Mouse (Mus musculus): ENCODE results near the gene Ptk7. TPM values are rescaled to one million over a fixed set of nuclear protein-coding genes. Genes with fewer than 3 reads are reported as not detected.

Gene Ptk7
- not detected in 2 replicates for total RNA-seq (2015; ENCODE audit: low replicate concordance)
- not detected in 2 replicates for total RNA-seq (2017; ENCODE audit: low replicate concordance)

DNA sequence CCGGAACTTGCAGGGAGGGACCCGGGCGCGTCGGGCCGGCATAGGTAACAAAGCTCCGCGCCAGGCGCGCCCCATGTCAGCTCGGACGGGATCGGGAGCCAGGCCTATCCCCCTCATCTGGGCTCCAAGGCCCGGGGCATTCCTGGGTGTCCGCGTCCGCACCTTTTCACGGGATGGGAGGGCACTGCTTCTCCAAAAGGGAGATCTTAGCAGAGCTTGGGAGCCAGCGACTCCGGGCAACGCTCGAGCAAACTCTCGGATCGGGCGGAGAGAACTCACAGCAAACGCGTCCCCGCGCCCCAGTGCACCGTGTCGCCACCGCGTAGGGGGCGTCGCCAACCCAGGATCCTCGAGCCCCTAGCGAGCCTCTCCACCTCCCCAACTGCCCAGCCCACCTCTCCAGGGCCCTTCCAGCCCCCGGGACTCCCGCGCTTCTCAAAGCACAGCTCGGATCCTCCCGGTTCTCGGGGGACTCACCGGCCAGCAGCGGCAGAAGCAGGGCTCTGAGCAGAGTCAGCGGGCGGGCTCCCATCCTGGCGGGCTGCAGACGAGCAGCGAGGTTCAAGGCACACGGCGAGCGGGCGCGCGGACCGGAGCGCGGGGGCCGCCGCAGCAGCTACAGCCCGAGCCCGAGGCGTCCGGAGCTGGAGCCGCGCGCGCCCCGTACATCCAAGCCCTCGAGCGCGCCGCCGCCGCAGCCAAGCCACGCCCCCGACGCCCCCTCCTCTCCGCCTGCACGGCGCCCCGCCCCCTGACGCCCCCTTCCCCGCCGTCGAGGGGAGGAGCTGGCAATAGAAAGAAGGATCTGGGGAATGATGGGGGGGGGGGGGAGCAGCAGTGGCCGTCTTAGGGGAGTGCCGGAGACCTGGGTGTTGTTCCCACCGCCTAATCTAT is at the start of gene Ptk7:
Ptk7 (minus strand) TSS at position 714 of the 894 bp plus-strand sequence.
- ATAC-seq (replicated peaks; ENCODE audit: low FRiP score, poor library complexity, severe bottlenecking): no peak

- ATAC-seq (replicated peaks; ENCODE audit: low FRiP score, poor library complexity, severe bottlenecking): no peak
Measured at GRCm38 (mm10) chr17:46678911-46679310, 49.6 kb upstream of the Ptk7 start.

- no peak for ATAC-seq (replicated peaks; ENCODE audit: low FRiP score, poor library complexity, severe bottlenecking)
Measured at GRCm38 (mm10) chr17:46678416-46678815, 49.1 kb upstream of the Ptk7 start, which contains the start of gene Mea1. Gene Mea1, plus strand, starts transcription at chr17:46678793.

DNA sequence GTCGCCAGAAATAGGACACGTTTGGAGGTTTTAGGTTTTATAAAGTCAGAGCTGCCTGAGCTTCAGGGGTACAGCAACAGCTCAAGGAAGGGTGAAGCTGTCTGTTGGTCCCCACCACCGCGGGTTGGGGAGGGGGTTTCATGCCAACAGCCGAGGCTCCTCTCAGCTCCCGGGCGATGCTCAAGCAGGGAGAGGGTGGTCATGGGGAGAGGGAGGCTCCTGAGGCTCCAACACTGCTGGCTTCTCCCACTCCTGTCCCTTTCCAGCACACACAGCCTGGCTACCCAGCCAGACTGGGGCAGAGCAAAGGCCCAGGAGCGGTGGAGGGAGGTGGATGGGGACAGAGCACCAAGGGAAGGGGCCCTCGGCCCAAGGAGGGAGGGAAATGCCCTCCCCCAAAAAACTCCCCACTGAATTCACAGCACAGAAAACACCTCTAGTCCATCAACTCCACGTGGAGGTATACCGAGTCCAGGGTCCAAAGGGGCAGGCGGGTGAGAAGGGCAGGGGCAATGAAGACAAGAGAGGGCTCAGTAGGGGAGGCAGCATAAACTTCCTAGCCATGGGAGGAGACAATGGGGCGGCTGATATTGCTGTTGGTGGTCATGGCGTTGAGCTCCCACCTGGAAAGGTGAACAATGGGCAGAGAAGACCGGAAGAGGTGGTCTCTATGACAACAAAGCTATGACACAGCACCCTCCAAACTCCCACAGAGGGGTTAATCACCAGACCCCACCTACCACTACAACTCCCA is 45.4 kb upstream of the Ptk7 start:
- peak; percentile 25 for ATAC-seq (replicated peaks; ENCODE audit: low FRiP score, poor library complexity, severe bottlenecking)

DNA sequence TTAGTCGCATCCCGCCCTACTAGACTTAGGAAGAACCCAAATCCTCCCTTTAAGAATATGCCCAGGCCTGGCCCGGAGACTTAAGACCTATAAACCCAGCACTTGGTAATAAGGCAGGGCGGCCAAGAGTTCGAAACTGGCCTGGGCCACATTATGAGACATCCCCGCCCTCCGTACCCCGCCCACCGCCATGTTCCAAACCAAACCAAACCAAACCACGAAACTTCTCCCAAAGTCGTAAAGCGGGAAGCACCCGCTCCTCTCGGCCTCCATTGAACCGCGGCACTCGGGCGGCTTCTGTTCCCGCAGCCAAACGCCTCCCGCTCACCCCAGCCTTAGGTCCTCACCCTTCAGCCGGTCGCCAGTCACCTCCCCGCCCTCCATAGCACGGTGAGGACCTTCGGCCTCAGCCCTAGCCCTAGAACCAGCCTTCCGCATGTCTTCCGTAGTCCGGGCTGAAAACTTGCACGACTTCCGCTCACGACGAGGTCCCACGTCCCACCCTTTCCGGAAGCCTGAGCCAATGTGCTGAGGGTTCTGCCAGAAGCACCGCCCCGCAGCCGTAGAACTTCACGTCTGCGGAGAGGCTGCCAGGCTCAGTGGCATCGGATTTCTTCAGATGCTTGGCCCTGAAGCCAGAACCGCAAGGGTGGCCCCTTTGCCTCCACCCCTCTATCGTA is 44.7 kb upstream of the Ptk7 start, which contains the start of gene Rrp36:
Rrp36 (minus strand) TSS at position 503 of the 680 bp plus-strand sequence.
- ATAC-seq (replicated peaks; ENCODE audit: low FRiP score, poor library complexity, severe bottlenecking): peak; percentile 98

DNA sequence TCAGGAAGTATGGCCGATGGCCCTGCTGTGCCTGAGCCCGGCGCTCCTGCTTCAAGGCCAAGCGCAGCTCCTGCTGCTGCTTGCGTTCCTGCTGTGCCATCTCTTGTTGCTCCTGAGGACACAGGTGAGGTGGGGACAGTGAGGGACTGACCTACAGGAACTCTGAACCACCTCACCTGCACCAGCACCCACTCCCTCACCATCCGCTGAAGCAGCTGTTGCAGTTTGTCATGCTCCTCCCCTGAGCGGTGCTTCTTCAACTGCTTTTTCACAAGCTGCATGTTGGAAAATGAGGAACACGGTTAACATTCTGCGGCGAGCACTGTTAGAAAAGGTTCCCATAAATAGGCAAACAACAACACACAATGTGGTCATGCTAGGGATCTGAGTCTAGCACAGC is 40.6 kb upstream of the Ptk7 start:
- no peak for ATAC-seq (replicated peaks; ENCODE audit: low FRiP score, poor library complexity, severe bottlenecking)

DNA sequence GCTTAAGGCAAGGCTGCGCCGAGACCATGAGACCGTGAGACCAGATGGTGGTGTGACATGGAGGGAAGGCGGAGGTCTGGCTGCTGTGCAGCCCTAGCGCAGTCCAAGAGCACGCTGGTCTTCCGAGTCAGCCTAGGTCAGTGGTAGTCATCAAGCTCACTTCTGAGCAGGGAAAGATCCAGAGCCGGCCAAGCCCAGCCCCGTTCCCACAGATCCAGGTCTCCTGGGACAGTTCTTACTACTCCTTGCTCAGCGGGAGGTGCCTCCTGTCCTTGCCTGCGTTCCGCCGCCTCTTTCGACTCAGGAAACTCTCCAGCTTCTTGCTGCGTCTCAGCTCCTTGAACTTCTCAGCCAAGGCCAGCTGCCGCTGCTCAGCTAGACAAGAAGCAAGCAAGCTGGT is 38.4 kb upstream of the Ptk7 start:
- ATAC-seq (replicated peaks; ENCODE audit: low FRiP score, poor library complexity, severe bottlenecking): no peak

- no peak for ATAC-seq (replicated peaks; ENCODE audit: low FRiP score, poor library complexity, severe bottlenecking)
Measured at GRCm38 (mm10) chr17:46662730-46663129, 33.4 kb upstream of the Ptk7 start.

DNA sequence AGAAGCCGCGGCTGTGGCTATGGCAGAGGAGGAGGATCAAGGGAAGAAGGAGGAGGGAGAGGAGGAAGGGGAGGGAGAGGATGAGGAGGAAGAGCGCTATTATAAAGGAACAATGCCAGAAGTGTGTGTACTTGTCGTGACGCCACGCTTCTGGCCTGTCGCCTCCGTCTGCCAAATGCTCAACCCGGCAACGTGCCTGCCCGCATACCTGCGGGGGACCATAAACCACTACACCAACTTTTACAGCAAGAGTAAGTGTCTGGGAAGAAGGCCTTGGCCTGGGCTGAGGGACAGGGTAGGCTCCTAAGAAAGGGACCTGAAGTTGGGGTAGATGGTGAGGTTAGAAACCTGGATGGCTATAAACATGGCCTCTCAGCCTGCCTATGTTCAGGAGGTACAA is 32.7 kb upstream of the Ptk7 start:
- no peak for ATAC-seq (replicated peaks; ENCODE audit: low FRiP score, poor library complexity, severe bottlenecking)

DNA sequence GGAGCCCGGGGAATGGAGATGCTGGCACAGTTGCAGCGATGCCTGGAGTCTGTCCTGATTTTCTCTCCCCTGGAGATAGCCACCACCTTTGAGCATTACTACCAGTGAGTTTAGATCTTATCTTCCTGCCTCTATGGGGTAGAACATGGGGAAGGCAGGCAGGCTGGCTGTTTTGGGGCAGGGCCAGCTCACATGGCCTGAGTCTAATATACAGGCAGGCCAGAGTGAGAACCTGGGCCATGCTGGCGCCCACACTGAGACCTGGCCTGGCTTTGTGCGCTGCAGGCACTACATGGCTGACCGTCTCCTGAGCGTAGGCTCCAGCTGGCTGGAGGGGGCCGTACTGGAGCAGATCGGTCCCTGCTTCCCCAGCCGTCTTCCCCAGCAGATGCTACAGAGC is 32.0 kb upstream of the Ptk7 start:
- ATAC-seq (replicated peaks; ENCODE audit: low FRiP score, poor library complexity, severe bottlenecking): no peak

GRCm38 (mm10) chr17:46656054-46656453 is 26.8 kb upstream of the Ptk7 start:
- no peak for ATAC-seq (replicated peaks; ENCODE audit: low FRiP score, poor library complexity, severe bottlenecking)

DNA sequence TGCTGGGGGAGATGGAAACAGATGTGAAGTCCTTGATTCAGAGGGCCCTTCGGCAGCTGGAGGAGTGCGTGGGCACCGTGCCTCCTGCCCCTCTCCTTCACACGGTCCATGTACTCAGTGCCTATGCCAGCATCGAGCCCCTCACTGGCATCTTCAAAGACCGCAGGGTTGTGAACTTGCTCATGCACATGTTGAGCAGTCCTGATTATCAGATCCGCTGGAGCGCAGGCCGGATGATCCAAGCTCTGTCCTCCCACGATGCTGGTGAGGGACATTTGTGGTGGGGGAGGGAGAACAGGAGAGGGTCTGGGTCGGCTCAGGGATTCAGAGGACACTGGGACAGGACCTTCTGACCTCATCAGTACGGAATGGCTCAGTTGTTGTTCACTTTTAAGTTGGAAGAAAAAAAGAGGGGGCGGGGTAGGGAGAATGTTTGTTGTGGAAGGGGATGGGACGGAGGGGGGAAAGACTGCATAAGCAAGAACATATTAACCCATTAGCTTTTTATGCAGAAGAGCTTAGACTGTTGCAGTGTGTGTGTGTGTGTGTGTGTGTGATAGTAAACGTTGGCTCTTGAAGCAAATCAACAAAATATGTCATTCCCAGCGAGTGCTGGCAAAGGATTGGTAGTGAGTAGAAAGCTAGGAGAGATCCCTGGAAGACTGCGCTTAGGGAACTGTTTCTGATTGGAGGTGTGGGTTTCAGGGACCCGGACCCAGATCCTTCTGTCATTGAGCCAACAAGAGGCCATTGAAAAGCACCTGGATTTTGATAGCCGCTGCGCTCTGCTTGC is 22.6 kb upstream of the Ptk7 start:
- ATAC-seq (replicated peaks; ENCODE audit: low FRiP score, poor library complexity, severe bottlenecking): no peak

- no peak for ATAC-seq (replicated peaks; ENCODE audit: low FRiP score, poor library complexity, severe bottlenecking)
Measured at GRCm38 (mm10) chr17:46651292-46651691, 22.0 kb upstream of the Ptk7 start.

DNA sequence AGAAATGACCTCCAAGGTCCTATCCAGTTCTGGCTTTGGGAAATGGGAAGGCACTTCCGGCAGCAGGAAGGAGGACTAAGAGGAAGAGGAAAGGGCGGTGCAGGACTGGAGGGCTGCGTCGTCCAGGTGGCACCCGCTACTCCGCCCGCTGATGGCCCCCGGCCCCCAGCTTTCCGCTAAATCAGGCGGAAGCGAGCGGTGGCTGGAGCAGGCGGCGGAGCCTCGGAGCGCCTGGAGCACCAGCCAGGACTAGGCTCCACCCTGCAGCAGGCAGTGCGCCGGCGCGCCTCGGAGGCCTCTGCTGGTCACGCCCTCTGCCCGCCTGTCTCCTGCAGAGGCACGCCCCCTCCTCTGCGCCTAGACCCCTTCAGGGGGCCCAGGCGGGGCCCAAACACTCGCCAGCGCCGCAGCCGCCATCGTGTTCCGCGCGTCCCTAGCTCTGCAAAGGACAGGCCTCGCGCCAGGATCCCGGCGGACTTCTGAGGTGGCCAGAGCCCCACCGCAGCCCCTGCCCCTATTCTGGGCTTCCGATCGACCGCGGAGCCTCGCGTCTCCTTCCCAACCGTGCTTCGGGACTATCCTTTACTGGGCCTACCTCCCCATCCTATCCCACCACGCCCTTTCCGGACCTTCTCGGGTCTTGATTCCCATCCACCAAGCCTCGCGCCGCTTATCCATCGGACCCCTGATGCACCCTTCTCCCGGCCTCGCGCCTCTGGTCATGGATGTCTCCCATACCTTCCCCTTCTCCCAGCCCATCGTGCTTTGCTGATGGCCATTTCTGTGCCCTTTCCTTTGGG is 21.1 kb upstream of the Ptk7 start, which contains the start of gene Cul7:
Cul7 (plus strand) TSS at position 106 of the 800 bp plus-strand sequence.
- ATAC-seq (replicated peaks; ENCODE audit: low FRiP score, poor library complexity, severe bottlenecking): peak; percentile 44; the same call in 1 of the 2 replicates

DNA sequence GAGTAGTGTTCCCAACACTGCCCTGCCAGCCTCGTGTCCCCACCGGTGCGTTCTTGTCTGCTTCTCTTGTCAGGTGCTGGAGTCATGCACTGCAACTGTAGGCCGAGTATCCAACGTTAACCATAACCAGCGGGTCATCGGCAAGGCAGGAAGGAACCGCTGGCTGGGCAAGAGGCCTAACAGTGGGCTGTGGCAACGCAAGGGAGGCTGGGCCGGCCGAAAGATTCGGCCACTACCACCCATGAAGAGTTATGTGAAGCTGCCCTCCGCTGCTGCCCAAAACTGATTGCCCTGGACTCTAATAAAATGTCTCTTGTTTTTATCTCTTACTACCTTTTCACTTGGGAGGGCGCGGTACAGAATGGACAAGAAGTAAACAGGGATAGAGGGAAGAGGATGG is 20.5 kb upstream of the Ptk7 start:
- ATAC-seq (replicated peaks; ENCODE audit: low FRiP score, poor library complexity, severe bottlenecking): no peak

DNA sequence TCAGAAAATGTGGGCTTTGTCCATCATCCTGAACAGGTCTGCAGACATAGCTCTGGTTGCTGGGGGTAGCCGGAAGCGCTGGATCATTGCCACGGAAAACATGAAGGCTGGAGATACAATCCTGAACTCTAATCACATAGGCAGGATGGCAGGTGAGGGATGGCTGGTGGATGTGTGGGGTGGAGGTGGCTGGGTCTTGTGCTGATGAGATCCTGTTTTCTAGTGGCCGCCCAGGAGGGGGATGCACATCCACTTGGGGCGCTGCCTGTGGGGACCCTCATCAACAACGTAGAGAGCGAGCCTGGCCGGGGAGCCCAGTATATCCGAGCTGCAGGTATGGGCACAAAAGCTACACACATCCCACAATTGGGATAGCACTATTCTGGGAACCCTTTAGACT is 19.1 kb upstream of the Ptk7 start:
- no peak for ATAC-seq (replicated peaks; ENCODE audit: low FRiP score, poor library complexity, severe bottlenecking)

DNA sequence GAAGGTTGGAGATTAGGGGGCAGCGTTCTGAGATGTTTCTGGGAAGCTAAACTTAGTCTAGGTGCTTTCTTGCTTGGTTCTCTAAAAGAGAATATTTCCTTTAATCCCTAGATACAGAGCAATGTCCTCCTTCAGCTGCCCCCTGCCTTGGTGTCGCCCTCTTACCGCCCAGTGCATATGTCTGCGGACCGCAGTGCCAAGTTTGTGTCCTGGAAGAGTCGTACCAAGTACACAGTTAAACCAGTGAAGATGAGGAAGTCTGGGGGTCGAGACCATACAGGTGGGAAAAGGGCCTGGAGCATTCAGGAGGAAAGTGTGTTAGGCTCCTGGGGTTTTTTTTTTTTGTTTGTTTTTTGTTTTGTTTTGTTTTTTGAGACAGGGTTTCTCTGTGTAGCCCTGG is 18.0 kb upstream of the Ptk7 start:
- ATAC-seq (replicated peaks; ENCODE audit: low FRiP score, poor library complexity, severe bottlenecking): no peak

DNA sequence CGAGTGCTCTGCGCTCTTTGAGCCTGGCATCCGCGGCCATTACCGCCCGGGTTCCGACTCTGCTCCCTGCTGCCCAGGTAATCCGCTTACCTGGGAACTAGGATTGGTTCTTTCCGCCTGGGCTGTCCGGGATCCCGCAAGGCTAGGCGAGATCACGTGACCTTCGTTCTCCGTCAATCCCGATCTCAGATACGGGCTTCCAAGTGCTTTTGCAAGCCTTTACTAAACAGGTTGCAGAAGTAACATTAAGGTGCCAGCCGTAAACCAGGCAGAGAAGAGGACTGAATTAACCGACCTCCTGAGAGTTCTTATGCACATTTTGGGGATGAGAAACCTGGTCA is 17.0 kb upstream of the Ptk7 start:
- peak; percentile 54 for ATAC-seq (replicated peaks; ENCODE audit: low FRiP score, poor library complexity, severe bottlenecking)
